Mouse (Mus musculus): Measurements from ENCODE around the gene Mdh2.

The Mdh2 gene

DNA sequence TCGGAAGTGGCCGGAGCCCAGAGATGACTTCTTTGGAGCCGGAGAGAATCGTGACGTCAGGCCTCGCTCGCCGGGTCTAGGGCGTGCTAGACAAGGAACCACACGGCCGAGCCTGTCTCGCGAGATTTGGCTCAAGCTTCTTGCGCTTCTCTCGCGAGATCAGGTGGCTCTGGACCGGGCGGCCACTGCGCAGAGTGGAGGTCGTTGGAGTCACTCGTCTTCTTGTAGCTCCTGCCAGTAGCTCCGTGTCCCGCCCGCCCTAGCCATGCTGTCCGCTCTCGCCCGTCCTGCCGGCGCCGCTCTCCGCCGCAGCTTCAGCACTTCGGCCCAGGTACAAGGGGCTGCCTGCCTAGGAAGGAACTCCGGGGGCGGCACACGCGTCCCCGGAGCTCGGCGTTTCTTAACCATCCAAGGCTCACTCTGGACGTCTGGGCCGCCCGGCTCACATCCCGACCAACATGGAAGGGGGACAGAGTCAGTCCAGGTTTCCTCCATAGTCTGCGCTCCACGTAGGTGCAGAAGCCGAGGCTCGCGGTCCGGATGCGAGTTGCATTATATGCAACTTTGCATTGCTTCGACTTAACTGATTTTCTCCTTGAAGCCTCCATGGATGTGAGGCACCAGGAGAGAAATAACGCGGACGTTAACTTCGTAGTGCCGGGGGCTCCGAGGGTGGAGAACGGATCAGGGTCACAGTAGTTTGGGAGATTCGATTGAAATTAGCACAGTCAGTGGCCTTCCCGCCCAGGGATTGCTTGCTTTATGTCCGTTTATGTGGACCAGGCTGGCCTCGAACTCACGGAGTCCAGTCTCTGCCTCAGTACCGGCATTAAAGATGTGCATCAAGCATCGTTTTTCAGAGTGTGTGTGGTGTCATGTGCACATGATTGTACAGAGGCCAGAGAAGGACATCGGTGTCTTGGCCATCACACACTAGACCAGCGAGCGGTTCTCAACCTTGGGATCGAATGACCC, at the start of gene Mdh2:
Gene Mdh2, plus strand, starts transcription at position 10 of the 975 bp plus-strand sequence.
- POLR2A ChIA-PET: interaction anchor here (0.5 to 8.2 kb wide), 186 partner anchors 9 to 1724 kb away, joined by 3 to 147 read pairs (median 4); partner anchors contain the start of genes Tmem120a (in 4 of the 4), Ywhag (in 3 of the 4), Dtx2 (in 2 of the 4) and Hspb1 (in 2 of the 4)
- CTCF ChIA-PET: interaction anchor here (0.5 to 2.1 kb wide), 49 partner anchors 10 to 1497 kb away, joined by 3 to 15 read pairs (median 3); partner anchors contain the start of genes Srrm3 (in 2 of the 4), Tmem120a (in 2 of the 4) and Abhd11 (in 1 of the 4)

DNA sequence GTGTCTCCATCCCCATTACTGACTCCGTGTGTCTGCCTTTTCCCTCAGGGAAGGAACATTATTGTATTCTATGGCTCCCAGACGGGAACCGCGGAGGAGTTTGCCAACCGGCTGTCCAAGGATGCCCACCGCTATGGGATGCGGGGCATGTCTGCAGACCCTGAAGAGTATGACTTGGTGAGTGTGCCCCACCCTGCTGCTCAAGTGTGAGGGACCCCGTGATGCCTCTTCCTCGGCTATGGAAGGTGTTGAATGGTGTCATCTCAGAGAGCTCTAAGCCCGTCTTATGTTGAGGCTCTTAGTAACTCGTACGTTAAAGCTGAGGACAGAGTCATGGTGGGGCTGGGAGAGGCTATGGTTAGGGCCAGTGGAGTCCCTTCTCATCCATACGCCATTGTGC, 48.9 kb upstream of the Mdh2 start:
- POLR2A ChIA-PET: no interaction called here

DNA sequence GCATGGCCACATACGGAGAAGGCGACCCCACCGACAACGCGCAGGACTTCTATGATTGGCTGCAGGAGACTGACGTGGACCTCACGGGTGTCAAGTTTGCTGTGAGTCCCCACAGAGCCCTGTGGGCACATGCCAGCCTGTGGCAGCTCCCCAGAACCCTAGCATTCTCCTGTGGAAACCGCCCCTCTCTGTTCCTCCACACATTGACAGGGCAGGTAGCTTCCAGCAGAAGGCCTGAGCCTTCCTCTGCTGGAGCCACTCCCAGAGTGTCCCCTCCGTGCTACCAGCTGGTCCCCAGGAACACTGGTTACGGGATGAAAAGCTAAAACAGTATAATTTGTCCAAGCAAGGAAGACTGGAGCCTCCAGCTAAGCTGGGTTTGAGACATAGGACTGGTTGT, 48.0 kb upstream of the Mdh2 start:
- ChIA-PET CTCF (interaction anchor here in 2 of 4 experiments (0.6 to 1.2 kb wide), 2 partner anchors 100 to 354 kb away, joined by 3 read pairs; no protein-coding TSS in a partner anchor), POLR2A (interaction anchor here in 3 of 4 experiments (0.8 to 1.4 kb wide), 4 partner anchors 9 to 18 kb away, joined by 3 to 4 read pairs (median 4); no protein-coding TSS in a partner anchor)

More for the DNA sequence above, 48.9 kb upstream of the Mdh2 start:
- CTCF ChIA-PET: no interaction called here

DNA sequence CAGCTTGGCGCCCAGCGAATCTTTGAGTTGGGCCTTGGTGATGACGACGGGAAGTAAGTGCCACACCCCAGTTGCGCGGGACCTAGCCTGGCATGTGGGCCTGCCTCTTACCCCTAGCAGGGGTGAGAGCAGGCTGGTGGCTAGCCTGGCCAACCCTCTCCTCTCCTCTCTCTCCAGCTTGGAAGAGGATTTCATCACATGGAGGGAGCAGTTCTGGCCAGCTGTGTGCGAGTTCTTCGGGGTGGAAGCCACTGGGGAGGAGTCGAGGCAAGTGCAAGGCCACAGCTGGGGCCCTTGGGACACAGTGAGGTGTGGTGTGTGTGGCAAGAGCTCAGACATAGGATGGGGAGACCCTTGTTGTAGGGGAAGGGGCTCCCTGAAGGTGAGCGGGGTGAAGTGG, 47.4 kb upstream of the Mdh2 start:
- CTCF ChIA-PET: interaction anchor here in 2 of 4 experiments (0.6 to 1.2 kb wide), 2 partner anchors 100 to 354 kb away, joined by 3 read pairs; no protein-coding TSS in a partner anchor
- POLR2A ChIA-PET: interaction anchor here in 3 of 4 experiments (0.7 to 1.4 kb wide), 8 partner anchors 8 to 73 kb away, joined by 3 to 4 read pairs (median 4); partner anchors contain the start of gene Tmem120a (in 1 of the 3)

GRCm38 (mm10) chr5:135731322-135731721, 47.0 kb upstream of the Mdh2 start:
- ChIA-PET CTCF (interaction anchor here (0.5 to 1.2 kb wide), 5 partner anchors 10 to 193 kb away, joined by 3 to 8 read pairs (median 5); no protein-coding TSS in a partner anchor), POLR2A (interaction anchor here (0.7 to 3.1 kb wide), 10 partner anchors 8 to 73 kb away, joined by 3 to 10 read pairs (median 4); partner anchors contain the start of genes Tmem120a (in 2 of the 4), Mdh2 (in 1 of the 4) and Styxl1 (in 1 of the 4))

DNA sequence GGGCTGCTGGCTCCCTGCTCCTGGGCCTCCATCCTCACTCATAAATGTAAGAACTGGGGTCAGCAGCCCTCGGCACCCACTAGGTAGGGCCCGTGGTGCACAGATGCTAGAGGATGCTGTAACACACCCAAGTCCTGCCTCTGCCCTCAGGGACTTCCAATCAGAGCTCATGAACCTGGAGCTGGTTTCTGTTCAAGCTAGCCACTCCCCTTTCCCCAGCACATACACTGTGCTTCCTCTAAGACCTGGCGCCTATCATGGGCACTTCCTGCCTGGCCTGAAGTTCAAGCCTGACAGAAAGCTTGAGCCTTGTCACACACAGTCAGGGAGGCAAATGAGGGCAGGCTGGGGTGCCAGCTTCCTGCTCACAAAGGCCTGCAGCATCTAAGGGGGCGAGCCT, 45.2 kb upstream of the Mdh2 start:
- ChIA-PET CTCF (interaction anchor here in 2 of 4 experiments (0.5 to 2.1 kb wide), 11 partner anchors 9 to 117 kb away, joined by 3 to 8 read pairs (median 4); no protein-coding TSS in a partner anchor), POLR2A (interaction anchor here (0.5 to 6.4 kb wide), 28 partner anchors 8 to 251 kb away, joined by 3 to 43 read pairs (median 4); partner anchors contain the start of genes Mdh2 (in 2 of the 4), Styxl1 (in 2 of the 4) and Tmem120a (in 2 of the 4))

- ChIA-PET CTCF (interaction anchor here (0.5 to 2.1 kb wide), 13 partner anchors 10 to 849 kb away, joined by 3 to 10 read pairs (median 4); partner anchors contain the start of gene Tmem120a (in 1 of the 4)), POLR2A (interaction anchor here (0.8 to 6.4 kb wide), 22 partner anchors 8 to 229 kb away, joined by 3 to 43 read pairs (median 6); partner anchors contain the start of genes Mdh2 (in 2 of the 4), Styxl1 (in 2 of the 4) and Tmem120a (in 2 of the 4))
Measured at GRCm38 (mm10) chr5:135734057-135734680, 44.1 kb upstream of the Mdh2 start.

DNA sequence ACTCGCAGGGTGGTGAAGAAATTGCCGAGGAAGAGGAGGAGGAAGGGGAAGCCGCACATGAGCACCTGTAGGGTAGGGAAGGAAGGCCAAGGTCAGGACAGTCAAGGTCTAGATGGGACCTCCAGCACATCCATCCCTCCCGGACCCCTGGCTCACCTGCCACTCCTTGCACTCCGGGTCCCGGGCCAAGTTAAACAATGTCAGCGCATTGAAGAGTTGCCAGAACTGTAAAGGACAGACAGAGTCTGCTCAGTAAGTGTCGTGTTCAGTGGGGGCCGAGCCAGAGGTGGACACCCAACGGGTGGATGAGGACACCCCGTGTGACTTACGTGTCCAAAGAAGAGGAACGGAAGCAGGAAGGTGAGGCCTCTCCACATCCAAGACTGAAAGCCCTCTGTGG, 42.5 kb upstream of the Mdh2 start:
- ChIA-PET CTCF (interaction anchor here in 1 of 4 experiments (0.6 to 1.0 kb wide), 2 partner anchors 10 to 99 kb away, joined by 3 read pairs; no protein-coding TSS in a partner anchor), POLR2A (interaction anchor here in 2 of 4 experiments (1.1 to 6.4 kb wide), 5 partner anchors 9 to 47 kb away, joined by 3 to 43 read pairs (median 19); partner anchors contain the start of gene Tmem120a (in 2 of the 2))

GRCm38 (mm10) chr5:135736544-135736943, 41.7 kb upstream of the Mdh2 start:
- ChIA-PET CTCF (interaction anchor here in 2 of 4 experiments (0.5 to 2.0 kb wide), 7 partner anchors 9 to 353 kb away, joined by 3 to 7 read pairs (median 3); no protein-coding TSS in a partner anchor), POLR2A (interaction anchor here in 2 of 4 experiments (0.6 to 6.4 kb wide), 6 partner anchors 13 to 774 kb away, joined by 3 to 43 read pairs (median 5); partner anchors contain the start of genes Mdh2 (in 2 of the 2) and Styxl1 (in 2 of the 2))

DNA sequence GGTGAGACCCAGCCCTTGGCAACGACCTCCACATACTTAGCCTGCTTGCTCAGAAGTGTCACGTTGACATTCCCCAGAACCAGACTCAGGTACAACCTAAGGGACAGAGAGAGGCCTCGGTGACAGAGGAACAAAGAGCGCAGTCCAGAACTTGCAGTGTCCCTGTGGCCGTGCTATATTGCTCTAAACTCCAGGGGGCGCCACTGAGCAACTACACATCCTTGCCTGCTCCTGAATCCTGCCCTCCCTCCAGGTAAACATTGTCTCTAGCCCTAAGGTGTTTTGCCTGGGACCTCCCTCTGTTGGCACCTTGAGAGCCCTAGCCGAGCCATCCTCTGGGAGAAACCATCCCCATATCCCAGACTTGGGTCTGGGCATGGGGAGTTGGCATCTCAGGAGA, 41.1 kb upstream of the Mdh2 start:
- CTCF ChIA-PET: interaction anchor here (0.5 to 2.0 kb wide), 13 partner anchors 9 to 353 kb away, joined by 3 to 7 read pairs (median 3); no protein-coding TSS in a partner anchor

GRCm38 (mm10) chr5:135738266-135738665, 40.0 kb upstream of the Mdh2 start:
- ChIA-PET CTCF (interaction anchor here (0.6 to 1.9 kb wide), 11 partner anchors 10 to 304 kb away, joined by 3 to 8 read pairs (median 3); no protein-coding TSS in a partner anchor), POLR2A (interaction anchor here in 3 of 4 experiments (0.6 to 6.4 kb wide), 6 partner anchors 11 to 571 kb away, joined by 3 to 43 read pairs (median 6); partner anchors contain the start of genes Mdh2 (in 2 of the 3) and Styxl1 (in 2 of the 3))

More for the DNA sequence above, 41.1 kb upstream of the Mdh2 start:
- POLR2A ChIA-PET: interaction anchor here in 2 of 4 experiments (1.1 to 6.4 kb wide), 6 partner anchors 10 to 45 kb away, joined by 3 to 43 read pairs (median 4); partner anchors contain the start of genes Mdh2 (in 2 of the 2) and Styxl1 (in 2 of the 2)

GRCm38 (mm10) chr5:135742156-135742555, 36.1 kb upstream of the Mdh2 start:
- CTCF ChIA-PET: interaction anchor here (0.5 to 1.5 kb wide), 10 partner anchors 99 to 197 kb away, joined by 3 to 12 read pairs (median 4); partner anchors contain the start of gene Hip1 (in 1 of the 4)
- POLR2A ChIA-PET: interaction anchor here (0.6 to 1.6 kb wide), 13 partner anchors 8 to 1846 kb away, joined by 3 to 9 read pairs (median 3); no protein-coding TSS in a partner anchor

DNA sequence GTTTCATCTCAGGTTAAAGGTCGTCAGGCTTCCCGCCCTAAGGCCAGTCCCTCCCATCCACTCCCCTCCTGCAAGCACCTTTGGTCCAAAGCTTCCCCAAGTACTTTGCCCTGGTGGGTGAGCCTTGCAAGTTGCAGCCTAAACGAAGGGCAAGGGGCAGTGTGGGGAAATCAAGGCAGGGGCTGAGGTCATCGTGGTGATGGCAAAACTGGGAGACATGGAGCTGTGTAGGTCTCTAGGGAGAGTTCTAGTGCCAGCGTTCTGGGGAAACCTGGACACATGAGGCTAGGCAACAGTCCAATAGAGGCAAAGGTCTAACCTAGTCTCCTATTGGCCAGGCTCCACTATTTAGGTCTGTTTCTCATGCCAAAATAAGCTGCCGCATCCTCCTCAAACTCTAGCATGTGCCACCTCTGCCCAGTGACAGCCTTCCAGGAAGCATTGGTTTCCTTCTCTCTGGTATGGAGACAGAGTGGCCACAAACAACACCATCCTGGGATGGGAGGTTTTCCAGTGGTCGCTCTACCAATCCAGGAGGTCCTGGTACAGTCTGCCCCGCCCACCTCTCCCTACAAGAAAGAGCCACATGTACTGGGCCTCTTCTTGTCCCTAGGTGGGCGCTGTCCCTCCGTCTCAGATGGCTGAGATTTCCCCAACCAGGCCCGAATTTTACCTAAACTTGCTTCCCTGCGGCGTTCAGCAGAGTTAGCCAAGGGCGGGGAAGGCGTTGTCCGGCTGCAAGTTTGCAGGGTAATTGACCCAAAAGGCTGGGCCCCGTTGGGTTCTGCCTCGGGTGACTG, 35.1 kb upstream of the Mdh2 start:
- ChIA-PET POLR2A (interaction anchor here in 3 of 4 experiments (0.5 to 2.5 kb wide), 10 partner anchors 10 to 371 kb away, joined by 3 to 35 read pairs (median 8); partner anchors contain the start of genes Mdh2 (in 2 of the 3), Styxl1 (in 2 of the 3) and Por (in 1 of the 3)), CTCF (interaction anchor here in 2 of 4 experiments (1.5 to 1.6 kb wide), 3 partner anchors 113 to 127 kb away, joined by 6 to 10 read pairs (median 8); no protein-coding TSS in a partner anchor)

DNA sequence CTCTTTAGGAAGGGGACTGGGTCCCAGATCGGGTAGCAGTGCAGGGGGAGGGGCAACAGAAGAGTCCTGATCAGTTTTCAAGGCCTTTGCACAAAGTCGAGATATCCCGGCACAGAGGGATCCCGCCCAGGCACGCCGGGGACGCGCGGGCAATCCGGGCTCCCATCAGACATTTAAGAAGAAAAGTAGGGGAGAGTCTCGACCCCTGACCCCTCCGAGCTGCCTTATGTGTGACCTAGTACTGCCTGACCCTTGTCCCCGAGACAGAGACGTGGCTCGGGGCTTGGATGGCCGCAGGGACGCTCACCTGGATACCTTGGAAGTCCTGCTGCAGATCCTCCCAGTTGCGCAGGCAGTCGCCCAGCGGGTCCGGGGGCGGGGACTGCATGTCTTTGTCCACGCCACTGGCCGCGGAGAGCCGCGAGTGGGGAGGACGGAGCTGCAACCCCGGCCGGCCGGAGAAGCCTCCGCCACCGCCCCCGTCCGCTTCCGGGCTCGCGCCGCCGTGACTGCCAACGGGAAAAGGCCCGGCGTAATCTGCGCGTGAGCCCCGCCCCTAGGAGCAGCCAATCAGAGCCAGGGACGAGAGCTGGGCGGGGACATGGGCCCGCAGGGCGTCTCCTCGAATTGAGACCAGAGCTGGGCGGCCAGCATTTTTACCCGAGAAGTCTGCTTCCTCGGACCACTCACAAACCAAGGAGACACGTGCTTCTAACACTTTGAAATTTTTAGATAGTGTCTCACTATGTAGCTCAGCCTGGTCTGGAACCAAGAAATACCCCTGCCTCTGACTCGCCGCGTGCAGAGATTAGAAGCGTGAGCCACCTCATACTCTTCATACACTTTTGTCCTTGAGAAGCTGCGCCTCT, 34.3 kb upstream of the Mdh2 start, which contains the start of gene Tmem120a:
Gene Tmem120a, minus strand, starts transcription at position 708 of the 869 bp plus-strand sequence.
- ChIA-PET CTCF (interaction anchor here (0.5 to 1.6 kb wide), 18 partner anchors 10 to 1659 kb away, joined by 3 to 10 read pairs (median 4); partner anchors contain the start of genes Mdh2 (in 2 of the 4), Rhbdd2 (in 2 of the 4) and Styxl1 (in 2 of the 4)), POLR2A (interaction anchor here (0.5 to 2.5 kb wide), 62 partner anchors 9 to 747 kb away, joined by 3 to 35 read pairs (median 4); partner anchors contain the start of genes Mdh2 (in 4 of the 4), Styxl1 (in 4 of the 4), Rhbdd2 (in 3 of the 4) and Por (in 2 of the 4))
